Mouse (Mus musculus) midbrain, embryonic 15.5 days (tissue): ENCODE data around the gene Rpl28. TPM values are rescaled to one million over a fixed set of nuclear protein-coding genes. Genes with fewer than 3 reads are reported as not detected.
"Not testable (repeated sequence)": the region's sequence is repeated elsewhere in the genome, so short reads cannot be mapped to it uniquely, and the experiment has no call there.

Source experiments
- ATAC-seq: fragments of 200-750 bp; cut with Nextera tagmentation; replicated peaks from 2 replicates; pipeline ENCODE4 v1.8.0; 2017; ENCODE audit warnings: moderate TSS enrichment
- H3K27ac ChIP-seq: fragments of 300-500 bp; sonication (generic); 2 replicates; pipeline ENCODE4 v1.5.1; 2015; ENCODE audit warnings: mild to moderate bottlenecking, inconsistent platforms
- H3K27me3 ChIP-seq: fragments of 300-500 bp; sonication (generic); replicated peaks from 2 replicates; pipeline ENCODE4 v1.6.1; 2015; ENCODE audit warnings: inconsistent platforms
- H3K36me3 ChIP-seq: fragments of 300-500 bp; sonication (generic); replicated peaks from 2 replicates; pipeline ENCODE4 v1.6.1; 2015; ENCODE audit warnings: inconsistent platforms
- H3K4me1 ChIP-seq: fragments of 300-500 bp; sonication (generic); 2 replicates; pipeline ENCODE4 v1.6.1; 2015; ENCODE audit warnings: inconsistent platforms
- H3K4me2 ChIP-seq: fragments of 300-500 bp; sonication (generic); 2 replicates; pipeline ENCODE4 v1.6.1; 2015; ENCODE audit warnings: inconsistent platforms, mild to moderate bottlenecking, moderate library complexity
- H3K4me3 ChIP-seq: fragments of 300-500 bp; sonication (generic); 2 replicates; pipeline ENCODE4 v1.5.1; 2015; ENCODE audit warnings: mild to moderate bottlenecking, inconsistent platforms
- H3K9ac ChIP-seq: fragments of 300-500 bp; sonication (generic); 2 replicates; pipeline ENCODE4 v1.6.1; 2015; ENCODE audit warnings: mild to moderate bottlenecking, inconsistent platforms
- H3K9me3 ChIP-seq: fragments of 300-500 bp; sonication (generic); 2 replicates; pipeline ENCODE4 v1.6.1; 2016; ENCODE audit warnings: inconsistent platforms
- WGBS: fragments of 180-500 bp; shearing (Covaris S2); methylation state at CpG from one replicate; pipeline ENCODE4 v1.1.7; 2015; ENCODE audit warnings: mixed read lengths; 5-methylcytosine and 5-hydroxymethylcytosine counted together
- polyA plus RNA-seq: library from polyadenylated mRNA; unstranded; fragments of >200 nt; fragmentation: Nextera tagmentation; extraction: Ambion mirVana; gene quantifications from 2 replicates; pipeline ENCODE4 v1.2.1, GENCODE M21; 2015

The Rpl28 gene
- polyA plus RNA-seq, 1 experiment from 2014 or later = 187 TPM

DNA sequence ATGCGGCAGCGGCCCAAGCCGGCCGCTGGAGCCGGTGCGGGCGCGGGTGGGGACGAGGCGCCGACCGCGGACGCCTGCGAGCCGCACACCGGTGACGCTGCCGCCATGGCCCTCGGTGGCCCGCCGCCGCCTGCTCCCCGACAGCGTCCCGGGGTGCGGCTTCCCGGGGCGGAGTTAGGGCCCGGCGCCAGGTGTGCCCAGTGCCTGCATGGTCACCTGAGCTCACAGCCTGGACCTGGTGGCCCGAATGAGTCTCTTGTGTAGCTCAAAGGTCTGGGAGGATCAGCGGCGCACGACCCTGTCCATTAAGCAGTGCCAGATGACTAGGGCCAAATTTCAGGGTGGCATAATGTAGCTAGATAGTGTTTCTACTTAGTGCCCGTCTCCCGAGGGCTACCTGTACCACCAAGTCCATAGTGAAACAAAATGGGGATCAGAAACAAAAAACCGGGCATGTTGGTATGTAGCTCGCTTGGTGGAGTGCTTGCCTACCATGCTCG is 3.2 kb upstream of the Rpl28 start, which contains the start of gene Tmem238:
Gene Tmem238, minus strand, starts transcription at position 221 of the 500 bp plus-strand sequence.
- Histone ChIP-seq H3K4me2 (peak within 1 kb of the TSS; percentile 84), H3K4me3 (peak within 1 kb of the TSS; percentile 48), H3K36me3 (peaks cover 1% of the 10 kb centered on the region; the same call in 1 of the 2 replicates), H3K9ac (peak within 1 kb of the TSS; percentile 71), H3K27ac (peak within 1 kb of the TSS; percentile 64), H3K27me3 (0 out of 2 replicates have a peak, but pooled peaks cover 2% of the 10 kb centered on the region), H3K9me3 (no peaks in the 10 kb centered on the region), H3K4me1 (peaks cover 21% of the 10 kb centered on the region)
- ATAC-seq = peak; percentile 8; the same call in 1 of the 2 replicates
- 9% methylated on average over 40 of the region's 40 CpGs for WGBS

DNA sequence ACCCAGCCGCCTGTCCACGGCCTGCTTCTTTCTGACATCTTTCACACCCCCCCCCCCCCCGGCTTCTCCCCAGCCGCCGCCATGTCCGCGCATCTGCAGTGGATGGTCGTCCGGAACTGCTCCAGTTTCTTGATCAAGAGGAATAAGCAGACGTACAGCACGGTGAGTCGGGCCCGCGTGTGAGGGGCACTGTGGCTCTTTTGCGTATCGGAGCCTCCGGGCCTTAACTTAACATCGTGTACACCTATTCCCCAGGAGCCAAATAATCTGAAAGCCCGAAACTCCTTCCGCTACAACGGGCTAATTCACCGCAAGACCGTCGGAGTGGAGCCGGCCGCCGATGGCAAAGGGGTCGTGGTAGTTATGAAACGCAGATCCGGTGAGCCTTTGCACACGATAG is 574 bp downstream of the Rpl28 start:
- peak overlapping the region; percentile 92 for H3K4me3 ChIP-seq
- WGBS = under 1% methylated on average over 29 of the region's 31 CpGs
- H3K27me3 ChIP-seq, H3K9me3 ChIP-seq, ATAC-seq: not testable (repeated sequence)
- H3K36me3 ChIP-seq = peaks cover 24% of the 10 kb centered on the region
- peak overlapping the region; percentile 90 for H3K27ac ChIP-seq
- peak overlapping the region; percentile 77 for H3K4me2 ChIP-seq
- peaks cover 25% of the 10 kb centered on the region for H3K4me1 ChIP-seq
- H3K9ac ChIP-seq = peak overlapping the region; percentile 95

DNA sequence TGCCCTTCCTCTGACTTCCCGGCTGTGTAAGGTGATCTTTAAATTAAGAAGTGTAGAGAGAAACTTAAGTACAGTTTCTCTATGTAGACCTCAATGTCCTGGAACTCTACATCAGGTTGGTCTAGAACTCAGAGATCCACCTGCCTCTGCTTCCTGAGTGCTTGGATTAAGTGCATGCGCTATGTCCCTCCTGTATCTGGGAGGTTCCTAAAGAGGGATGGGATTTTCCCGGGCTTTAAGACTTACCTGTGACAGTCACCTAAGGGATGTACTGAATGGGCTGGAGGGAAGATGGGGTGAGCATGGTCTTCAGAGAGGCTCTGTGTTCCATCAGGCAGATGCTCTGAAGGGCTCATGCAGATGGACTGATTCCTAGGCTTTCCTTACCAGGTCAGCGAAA is 1.0 kb downstream of the Rpl28 start:
- H3K36me3 ChIP-seq = peaks cover 24% of the 10 kb centered on the region
- peak overlapping the region; percentile 90 for H3K27ac ChIP-seq
- peak overlapping the region; percentile 95 for H3K9ac ChIP-seq
- WGBS = 50% methylated on average over 4 of the region's 4 CpGs
- H3K4me3 ChIP-seq = peak overlapping the region; percentile 92
- H3K27me3 ChIP-seq = no peaks in the 10 kb centered on the region
- H3K4me1 ChIP-seq = peaks cover 21% of the 10 kb centered on the region
- H3K9me3 ChIP-seq = no peaks in the 10 kb centered on the region
- ATAC-seq = no peak
- H3K4me2 ChIP-seq = peak overlapping the region; percentile 77

DNA sequence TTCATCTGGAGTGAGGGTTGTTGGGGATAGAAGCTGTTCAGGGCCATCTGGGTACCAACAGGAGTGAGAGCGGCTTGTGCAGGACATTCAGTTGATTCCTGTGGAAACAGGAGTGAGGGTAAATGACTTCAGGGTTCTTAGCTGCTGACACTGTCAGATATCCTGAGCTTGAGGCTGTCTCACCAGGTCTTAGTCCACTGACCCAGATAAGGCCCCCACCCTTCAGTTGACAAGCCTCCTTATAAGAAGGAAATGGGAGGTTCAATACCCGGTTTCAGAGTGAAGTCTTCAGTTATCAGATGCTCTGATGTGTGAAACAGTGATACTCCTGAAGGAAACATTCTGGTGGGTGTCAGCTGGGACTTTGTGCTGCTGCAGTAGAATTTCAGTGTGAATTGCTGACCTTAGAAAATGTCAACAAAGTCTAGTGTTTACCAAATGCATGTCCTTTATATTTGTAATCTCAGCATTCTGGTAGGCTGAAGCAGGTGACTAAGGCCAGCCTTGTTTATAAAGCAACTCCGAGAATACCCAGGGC is 2.0 kb downstream of the Rpl28 start:
- Histone ChIP-seq H3K9me3 (no peaks in the 10 kb centered on the region), H3K4me3 (no peak overlapping the region), H3K36me3 (peaks cover 24% of the 10 kb centered on the region), H3K4me1 (peaks cover 17% of the 10 kb centered on the region), H3K27ac (no peak overlapping the region), H3K4me2 (no peak overlapping the region), H3K9ac (no peak overlapping the region), H3K27me3 (no peaks in the 10 kb centered on the region)
- no peak for ATAC-seq
- 84% methylated on average over 3 of the region's 3 CpGs for WGBS

DNA sequence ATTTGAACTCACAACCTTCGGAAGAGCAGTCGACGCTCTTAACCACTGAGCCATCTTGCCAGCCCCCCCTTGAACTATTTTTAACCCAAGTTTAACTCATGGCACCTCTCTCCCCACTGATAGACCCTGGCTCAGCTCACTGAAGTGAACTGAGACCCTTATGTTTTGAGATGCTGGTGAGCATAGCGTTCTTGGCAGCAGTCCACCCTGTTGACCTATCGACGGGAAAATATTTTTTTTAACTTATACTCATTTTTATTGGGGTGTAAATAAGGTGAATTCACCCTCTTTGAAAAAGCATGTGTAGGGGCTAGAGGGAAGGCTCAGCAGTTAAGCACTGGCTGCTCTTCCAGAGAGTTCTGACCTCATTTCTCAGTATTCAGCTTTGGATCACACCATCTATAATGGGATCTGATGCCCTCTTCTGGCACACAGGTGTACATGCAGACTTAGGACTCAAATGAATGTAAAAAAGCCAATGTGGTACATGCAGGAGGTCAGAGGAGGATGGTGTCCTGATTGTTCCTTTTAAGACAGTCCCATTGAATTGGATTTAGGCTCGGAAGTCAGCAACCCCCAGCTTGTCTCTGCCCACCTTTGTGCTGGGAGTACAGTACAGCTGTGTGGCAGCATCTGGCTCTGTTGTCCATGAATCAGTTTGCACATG is 3.2 kb downstream of the Rpl28 start:
- Histone ChIP-seq H3K27me3 (no peaks in the 10 kb centered on the region), H3K36me3 (peaks cover 24% of the 10 kb centered on the region), H3K9ac (no peak overlapping the region), H3K27ac (0 out of 2 replicates have a peak overlapping the region, but pooled peaks have one; percentile 21), H3K4me1 (peaks cover 15% of the 10 kb centered on the region), H3K9me3 (no peaks in the 10 kb centered on the region), H3K4me2 (no peak overlapping the region), H3K4me3 (no peak overlapping the region)
- no peak for ATAC-seq
- 74% methylated on average over 7 of the region's 7 CpGs for WGBS

DNA sequence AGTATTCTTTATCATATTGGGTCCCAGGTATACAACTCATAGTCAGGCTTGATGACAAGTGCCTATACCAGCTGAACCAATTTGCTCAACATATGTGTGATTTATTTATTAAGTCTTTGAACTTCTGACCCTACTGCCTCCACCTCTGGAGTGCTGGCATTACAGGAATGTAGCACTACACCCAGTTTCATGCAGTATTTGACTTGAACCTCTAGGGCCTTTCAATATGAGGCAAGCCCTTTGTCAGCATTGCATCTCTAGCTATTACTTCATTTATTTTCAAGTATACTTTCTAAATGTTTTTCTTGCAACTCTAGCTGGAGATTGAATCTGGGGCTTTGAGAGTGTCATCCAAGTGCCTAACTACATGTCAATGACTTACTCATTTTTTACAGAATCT is 9.6 kb downstream of the Rpl28 start:
- no peak for ATAC-seq
- Histone ChIP-seq H3K4me2 (no peak overlapping the region), H3K27ac (no peak overlapping the region)

DNA sequence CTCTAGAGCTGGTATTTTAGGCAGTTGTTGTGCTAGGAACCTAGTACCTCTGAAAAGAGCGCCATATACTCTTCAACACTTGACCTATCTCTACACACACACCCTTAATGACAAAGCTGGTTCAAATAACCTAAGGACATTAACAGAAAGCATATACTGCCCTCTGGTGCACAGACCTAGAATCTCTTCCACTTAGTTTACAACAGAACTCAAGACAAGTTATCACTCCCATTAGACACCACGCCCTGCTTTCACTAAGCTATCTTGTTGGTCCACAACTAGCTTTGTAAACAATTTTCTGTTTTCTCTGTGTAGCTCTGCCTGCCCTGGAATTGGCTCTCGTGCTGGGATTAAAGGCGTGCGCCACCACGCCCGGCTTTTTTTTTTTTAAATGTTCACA is 14.0 kb downstream of the Rpl28 start:
- no peak for ATAC-seq
- Histone ChIP-seq H3K9ac (no peak overlapping the region), H3K4me1 (peaks cover 27% of the 10 kb centered on the region), H3K36me3 (peaks cover 22% of the 10 kb centered on the region; the same call in 1 of the 2 replicates), H3K9me3 (no peaks in the 10 kb centered on the region), H3K27me3 (no peaks in the 10 kb centered on the region), H3K4me3 (no peak overlapping the region), H3K27ac (no peak overlapping the region), H3K4me2 (no peak overlapping the region)
- 90% methylated on average over 7 of the region's 7 CpGs for WGBS

More for the DNA sequence above, 9.6 kb downstream of the Rpl28 start:
- Histone ChIP-seq H3K4me3 (no peak overlapping the region), H3K36me3 (peaks cover 12% of the 10 kb centered on the region), H3K4me1 (no peaks in the 10 kb centered on the region), H3K9me3 (no peaks in the 10 kb centered on the region), H3K9ac (no peak overlapping the region), H3K27me3 (no peaks in the 10 kb centered on the region)

DNA sequence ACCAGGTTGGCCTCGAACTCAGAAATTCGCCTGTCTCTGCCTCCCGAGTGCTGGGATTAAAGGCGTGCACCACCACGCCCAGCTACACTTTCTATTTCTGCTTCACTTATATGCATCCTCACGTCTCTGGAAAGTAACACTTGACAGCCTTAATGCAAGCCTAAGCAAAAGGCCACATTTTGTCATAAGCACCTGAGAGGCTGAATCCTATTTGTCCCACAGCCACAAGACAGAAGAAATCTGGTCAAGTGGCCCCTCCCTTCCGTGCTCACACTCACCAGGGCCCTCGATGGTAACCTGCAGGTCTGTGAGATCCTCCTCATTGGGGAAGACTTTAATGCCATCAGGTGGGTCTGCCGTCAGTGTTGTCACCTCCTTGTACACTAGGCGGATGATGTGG is 18.5 kb downstream of the Rpl28 start:
- H3K4me2 ChIP-seq = peak overlapping the region; percentile 63
- H3K36me3 ChIP-seq = peaks cover 22% of the 10 kb centered on the region; the same call in 1 of the 2 replicates
- H3K27ac ChIP-seq, H3K9me3 ChIP-seq, ATAC-seq, H3K27me3 ChIP-seq: not testable (repeated sequence)
- H3K4me1 ChIP-seq = peaks cover 34% of the 10 kb centered on the region
- H3K4me3 ChIP-seq = peak overlapping the region; percentile 90
- H3K9ac ChIP-seq = peak overlapping the region; percentile 89
- WGBS = 34% methylated on average over 10 of the region's 10 CpGs

DNA sequence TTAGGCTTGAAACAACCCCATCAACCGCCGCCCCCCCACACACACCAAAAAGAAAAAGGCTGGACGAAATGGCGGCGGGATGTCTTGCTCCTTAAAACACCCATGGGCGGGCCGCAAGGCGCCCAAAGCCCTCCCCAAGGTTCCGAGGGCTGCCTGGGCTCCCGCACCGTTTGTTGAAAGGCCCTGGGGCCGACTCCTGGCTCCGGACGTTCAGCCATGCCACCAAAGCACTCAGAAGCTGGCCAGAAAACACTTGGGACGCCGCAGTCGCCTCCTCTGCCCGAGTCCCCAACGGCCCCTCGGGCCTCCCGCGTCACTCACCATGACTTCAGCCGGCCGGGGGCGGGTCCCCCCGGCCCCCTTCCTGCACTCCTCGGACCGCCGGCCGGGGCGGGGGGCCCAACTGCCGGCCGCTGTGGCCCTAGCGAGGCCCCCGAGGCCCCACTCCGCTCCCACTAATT is 19.2 kb downstream of the Rpl28 start:
- H3K36me3 ChIP-seq = peaks cover 21% of the 10 kb centered on the region; the same call in 1 of the 2 replicates
- no peak for ATAC-seq
- no peaks in the 10 kb centered on the region for H3K27me3 ChIP-seq
- peak overlapping the region; percentile 89 for H3K9ac ChIP-seq
- peak overlapping the region; percentile 63 for H3K4me2 ChIP-seq
- peak overlapping the region; percentile 90 for H3K4me3 ChIP-seq
- H3K9me3 ChIP-seq = no peaks in the 10 kb centered on the region
- peak overlapping the region; percentile 96 for H3K27ac ChIP-seq
- WGBS = under 1% methylated on average over 34 of the region's 36 CpGs
- peaks cover 34% of the 10 kb centered on the region for H3K4me1 ChIP-seq

DNA sequence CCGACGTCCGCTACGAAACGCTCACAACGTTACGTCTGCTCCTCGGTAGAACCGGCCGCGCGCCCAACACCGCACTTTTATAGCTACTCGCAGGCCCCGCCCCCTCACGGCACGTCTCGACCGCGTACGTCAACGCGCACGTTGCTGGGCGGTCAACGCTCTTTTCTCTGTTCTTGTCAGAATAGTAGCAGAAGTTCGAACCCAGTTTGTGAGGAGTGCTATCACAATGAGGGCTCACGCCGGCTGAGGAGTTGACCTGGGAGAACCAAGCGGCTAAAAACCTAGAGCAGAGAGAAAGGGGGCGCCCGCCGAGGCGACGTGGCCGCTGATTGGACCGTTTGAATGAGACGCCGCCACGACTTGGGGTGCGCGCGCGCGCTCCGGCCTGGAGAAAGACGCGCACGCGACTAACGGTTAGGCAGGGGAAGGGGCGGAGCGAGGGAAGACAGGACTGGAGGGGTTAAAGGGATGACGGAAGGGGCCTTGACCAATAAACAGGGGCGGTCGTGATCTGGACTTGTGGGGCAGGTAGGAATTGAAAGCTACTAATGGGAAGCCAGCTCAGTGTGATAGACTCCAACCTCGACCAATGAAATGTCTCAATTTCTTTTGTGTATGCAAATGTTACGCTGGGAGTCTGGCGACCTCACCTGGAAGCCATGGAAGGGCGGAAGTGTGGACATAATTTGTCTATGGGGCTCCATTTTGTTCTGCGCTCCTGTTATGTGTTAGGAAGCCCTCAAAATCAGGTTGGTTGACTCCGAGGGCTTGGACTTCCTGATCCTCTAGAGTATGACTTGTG is 19.8 kb downstream of the Rpl28 start, which contains the start of gene Ube2s:
Gene Ube2s, minus strand, starts transcription at position 288 of the 802 bp plus-strand sequence.
- H3K4me2 ChIP-seq = peak within 1 kb of the TSS; percentile 63
- WGBS = under 1% methylated on average over 62 of the region's 62 CpGs
- ATAC-seq = peak; percentile 99
- H3K27me3 ChIP-seq = no peaks in the 10 kb centered on the region
- peaks cover 34% of the 10 kb centered on the region for H3K4me1 ChIP-seq
- peaks cover 16% of the 10 kb centered on the region; the same call in 1 of the 2 replicates for H3K36me3 ChIP-seq
- no peaks in the 10 kb centered on the region for H3K9me3 ChIP-seq
- H3K27ac ChIP-seq = peak within 1 kb of the TSS; percentile 96
- peak within 1 kb of the TSS; percentile 89 for H3K9ac ChIP-seq
- peak within 1 kb of the TSS; percentile 90 for H3K4me3 ChIP-seq

DNA sequence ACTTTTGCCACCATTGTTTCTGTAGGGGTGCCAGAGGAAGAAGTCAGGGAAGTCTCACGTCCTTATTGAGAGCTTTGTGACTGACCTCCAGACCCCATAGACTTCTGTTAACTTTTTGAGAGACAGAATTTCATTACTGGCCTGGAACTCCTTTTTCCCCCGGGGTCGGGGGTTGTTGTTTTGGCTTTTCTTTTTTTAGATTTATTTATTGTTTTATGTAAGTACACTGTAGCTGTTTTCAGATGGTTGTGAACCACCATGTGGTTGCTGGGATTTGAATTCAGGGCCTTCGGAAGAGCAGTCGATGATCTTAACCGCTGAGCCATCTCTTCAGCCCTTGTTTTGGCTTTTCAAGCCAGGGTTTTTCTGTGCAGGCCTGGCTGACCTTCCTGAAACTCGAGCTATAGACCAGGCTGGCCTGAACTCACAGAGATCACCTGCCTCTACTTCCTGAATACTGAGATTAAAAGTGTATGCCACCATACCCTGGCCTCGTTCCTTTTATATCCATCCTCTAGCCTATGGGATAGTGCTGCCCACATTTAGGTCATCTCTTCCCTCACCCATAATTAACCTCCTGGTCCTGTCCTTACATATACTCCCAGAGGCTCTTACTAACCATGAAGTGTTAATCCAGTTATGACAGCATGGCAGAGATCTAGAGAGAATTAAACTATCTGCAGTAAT is 20.6 kb downstream of the Rpl28 start:
- peaks cover 34% of the 10 kb centered on the region for H3K4me1 ChIP-seq
- no peaks in the 10 kb centered on the region for H3K27me3 ChIP-seq
- peak overlapping the region; percentile 63 for H3K4me2 ChIP-seq
- H3K9ac ChIP-seq = peak overlapping the region; percentile 30
- H3K36me3 ChIP-seq = peaks cover 13% of the 10 kb centered on the region; the same call in 1 of the 2 replicates
- H3K9me3 ChIP-seq = no peaks in the 10 kb centered on the region
- ATAC-seq = no peak
- WGBS = 29% methylated on average over 8 of the region's 8 CpGs
- H3K4me3 ChIP-seq = peak overlapping the region; percentile 90
- peak overlapping the region; percentile 84 for H3K27ac ChIP-seq
